Mouse (Mus musculus): ENCODE measurements around the gene Adk. TPM values are rescaled to one million over a fixed set of nuclear protein-coding genes. Genes with fewer than 3 reads are reported as not detected.

The Adk gene
- total RNA-seq, 2 experiments from 2014 or later, result 62.6 to 77.3 TPM

GRCm38 (mm10) chr14:21102666-21103203, 50.4 kb downstream of the Adk start:
- no peak for DNase-seq

GRCm38 (mm10) chr14:21105049-21105448, 52.7 kb downstream of the Adk start:
- no peak for DNase-seq

GRCm38 (mm10) chr14:21106582-21106981, 54.2 kb downstream of the Adk start:
- no peak for DNase-seq

- DNase-seq, result no peak
These were observed 55.2 kb downstream of the Adk start for GRCm38 (mm10) chr14:21107551-21107950.

- DNase-seq, result no peak
These were observed 58.1 kb downstream of the Adk start for GRCm38 (mm10) chr14:21110492-21110891.

- no peak for DNase-seq
These were observed 59.1 kb downstream of the Adk start for GRCm38 (mm10) chr14:21111500-21111899.

GRCm38 (mm10) chr14:21112174-21112573, 59.8 kb downstream of the Adk start:
- no peak for DNase-seq

- DNase-seq, result no peak
These were observed 60.4 kb downstream of the Adk start for GRCm38 (mm10) chr14:21112742-21113141.

- no peak for DNase-seq
These were observed 62.0 kb downstream of the Adk start for GRCm38 (mm10) chr14:21114339-21114738.

- no peak for DNase-seq
These were observed 62.9 kb downstream of the Adk start for GRCm38 (mm10) chr14:21115318-21115717.

- peak in 1 of 2 experiments; percentile 12 for DNase-seq
These were observed 63.6 kb downstream of the Adk start for GRCm38 (mm10) chr14:21115888-21116460.

- DNase-seq, result no peak
These were observed 65.7 kb downstream of the Adk start for GRCm38 (mm10) chr14:21118095-21118494.

GRCm38 (mm10) chr14:21119653-21120313, 67.4 kb downstream of the Adk start:
- DNase-seq, result no peak

GRCm38 (mm10) chr14:21120473-21120872, 68.1 kb downstream of the Adk start:
- DNase-seq, result peak in 1 of 2 experiments; percentile 23

- no peak for DNase-seq
These were observed 74.8 kb downstream of the Adk start for GRCm38 (mm10) chr14:21127215-21127614.

- DNase-seq, result peak; percentile 24 to 38
These were observed 84.5 kb downstream of the Adk start for GRCm38 (mm10) chr14:21136906-21137305.

GRCm38 (mm10) chr14:21142603-21143002, 90.2 kb downstream of the Adk start:
- no peak for DNase-seq

GRCm38 (mm10) chr14:21143406-21144115, 91.2 kb downstream of the Adk start:
- DNase-seq, result no peak

- DNase-seq, result no peak
These were observed 94.8 kb downstream of the Adk start for GRCm38 (mm10) chr14:21147171-21147570.

- DNase-seq, result no peak
These were observed 97.9 kb downstream of the Adk start for GRCm38 (mm10) chr14:21150301-21150700.

GRCm38 (mm10) chr14:21152055-21152454, 99.7 kb downstream of the Adk start:
- no peak for DNase-seq

GRCm38 (mm10) chr14:21165706-21166105, 113.3 kb downstream of the Adk start:
- no peak for DNase-seq

GRCm38 (mm10) chr14:21166114-21166513, 113.7 kb downstream of the Adk start:
- no peak for DNase-seq
